Mouse (Mus musculus) adrenal gland, adult 18-20 months (tissue): ENCODE measurements around the gene Olfr66. TPM values are rescaled to one million over a fixed set of nuclear protein-coding genes. Genes with fewer than 3 reads are reported as not detected.

Source experiments
- total RNA-seq, 2 experiments: library from RNA; stranded (reverse); gene quantifications; 1 replicate in 1 of 2; 2 replicates in 1 of 2; pipeline ENCODE4 v1.2.3; 2021

Olfr66 gene
- total RNA-seq, 2 experiments from 2014 or later = not detected

Other genes with a start within 250 kb of the Olfr66 start
- not detected for gene Olfr622, start 243.6 kb downstream of the Olfr66 start, total RNA-seq
- gene Olfr623, start 222.6 kb downstream of the Olfr66 start, total RNA-seq = not detected
- not detected for gene Olfr624, start 215.1 kb downstream of the Olfr66 start, total RNA-seq
- not detected for gene Olfr625-ps1, start 203.5 kb downstream of the Olfr66 start, total RNA-seq
- not detected for gene Olfr243, start 171.6 kb downstream of the Olfr66 start, total RNA-seq
- gene Olfr628, start 155.9 kb downstream of the Olfr66 start, total RNA-seq = not detected
- gene Olfr629, start 141.3 kb downstream of the Olfr66 start, total RNA-seq = not detected
- not detected for gene Olfr630, start 128.9 kb downstream of the Olfr66 start, total RNA-seq
- gene Olfr69, start 114.7 kb downstream of the Olfr66 start, total RNA-seq = not detected
- not detected for gene Olfr68, start 106.6 kb downstream of the Olfr66 start, total RNA-seq
- not detected for gene Olfr67, start 94.4 kb downstream of the Olfr66 start, total RNA-seq
- 100 to 1,000 TPM; 185 to 588 TPM for gene Hbb-bt, start 72.3 kb downstream of the Olfr66 start, total RNA-seq
- gene Hbb-bs, start 58.2 kb downstream of the Olfr66 start, total RNA-seq = 1,000 to 10,000 TPM; 1,754 to 4,577 TPM
- not detected for gene Hbb-bh2, start 45.7 kb downstream of the Olfr66 start, total RNA-seq
- not detected for gene Hbb-bh1, start 43.1 kb downstream of the Olfr66 start, total RNA-seq
- not detected for gene Hbb-y, start 33.0 kb downstream of the Olfr66 start, total RNA-seq
- gene Olfr64, start 8.2 kb upstream of the Olfr66 start, total RNA-seq = not detected
- not detected for gene Olfr65, start 17.2 kb upstream of the Olfr66 start, total RNA-seq
- gene Olfr631, start 42.6 kb upstream of the Olfr66 start, total RNA-seq = not detected
- gene Olfr632, start 48.1 kb upstream of the Olfr66 start, total RNA-seq = not detected
- not detected for gene Olfr633, start 58.2 kb upstream of the Olfr66 start, total RNA-seq
- under 1 TPM in 1 of 2 experiments, not detected in 1; 0.03 TPM for gene Olfr635, start 84.9 kb upstream of the Olfr66 start, total RNA-seq
- gene Olfr638, start 112.5 kb upstream of the Olfr66 start, total RNA-seq = not detected
- gene Olfr639, start 131.1 kb upstream of the Olfr66 start, total RNA-seq = under 1 TPM in 1 of 2 experiments, not detected in 1; 0.10 TPM
- not detected for gene Olfr640, start 139.3 kb upstream of the Olfr66 start, total RNA-seq
- gene Olfr641, start 149.2 kb upstream of the Olfr66 start, total RNA-seq = not detected
- not detected for gene Olfr642, start 166.4 kb upstream of the Olfr66 start, total RNA-seq
- not detected for gene 4930516K23Rik, start 175.2 kb upstream of the Olfr66 start, total RNA-seq
- gene Olfr644, start 185.6 kb upstream of the Olfr66 start, total RNA-seq = not detected
- not detected for gene Olfr645, start 199.2 kb upstream of the Olfr66 start, total RNA-seq
- not detected for gene Olfr646, start 218.6 kb upstream of the Olfr66 start, total RNA-seq
- gene Ubqln5, start 243.6 kb upstream of the Olfr66 start, total RNA-seq = not detected